Mouse (Mus musculus) myocyte (in vitro differentiated cells): ENCODE measurements at regions not wholly inside any gene's neighbourhood (a gene's known extent, or its start where the extent isn't known, plus 50 kb on each side); places are given as distances from the start of the nearest gene placed in this dataset.

Source experiments
- CEBPB ChIP-seq: IDR thresholded peaks from 2 replicates; pipeline ENCODE4 v1.6.1; 2011; ENCODE audit warnings: mild to moderate bottlenecking, moderate library complexity; ENCODE audit not compliant: poor library complexity, insufficient read depth, severe bottlenecking
- MYOG ChIP-seq, 3 experiments: IDR thresholded peaks; one replicate each; pipeline ENCODE4 v1.6.1; 2011; ENCODE audit warnings: control low read depth in 2 of 3, low read depth in 2 of 3, mild to moderate bottlenecking in 2 of 3; ENCODE audit not compliant: insufficient read length in 2 of 3, control insufficient read depth in 1 of 3, insufficient read depth in 1 of 3
- POLR2A ChIP-seq: IDR thresholded peaks from one replicate; pipeline ENCODE4 v1.6.1; 2011; ENCODE audit warnings: low read depth, mild to moderate bottlenecking, control low read depth, moderate library complexity; ENCODE audit not compliant: insufficient read length
- USF1 ChIP-seq: IDR thresholded peaks from one replicate; pipeline ENCODE4 v1.6.1; 2011; ENCODE audit warnings: low read depth, mild to moderate bottlenecking, control low read depth, moderate library complexity

GRCm38 (mm10) chr5:126755107-126755506 is 486.5 kb upstream of the Tmem132c start:
- TF ChIP-seq POLR2A (no peak), USF1 (no peak), MYOG (IDR thresholded peaks at IDR 0.05; ENCODE audit: control insufficient read depth in 1 of 3, insufficient read depth in 1 of 3, insufficient read length in 2 of 3, low read depth in 2 of 3) (no peak), CEBPB (no peak)
